Mouse (Mus musculus) c-Kit-negative CD71-positive TER-119-positive erythroid progenitor cells, embryonic 14.5 days (primary cell): Measurements from ENCODE around the gene Iah1.

ENCODE experiments used
- DNase-seq: peaks from one replicate; pipeline ENCODE4 v3.0.0-alpha.2; 2013; ENCODE audit warnings: low read depth, low spot score

The Iah1 gene

GRCm38 (mm10) chr12:21364624-21365435 is 48.6 kb downstream of the Iah1 start:
- DNase-seq = no peak

- no peak for DNase-seq
These were observed 52.3 kb downstream of the Iah1 start for GRCm38 (mm10) chr12:21368376-21369086.

GRCm38 (mm10) chr12:21369087-21369410 is 52.9 kb downstream of the Iah1 start:
- no peak for DNase-seq

GRCm38 (mm10) chr12:21370035-21370611 is 53.9 kb downstream of the Iah1 start:
- DNase-seq = no peak

GRCm38 (mm10) chr12:21373100-21373819 is 57.1 kb downstream of the Iah1 start, which contains the start of gene Adam17:
Gene Adam17 (minus strand): TSS chr12:21373632.
- peak; percentile 85 for DNase-seq
